Mouse (Mus musculus) liver, postnatal 0 days (tissue): Measurements from ENCODE around the gene Snx18. TPM values are rescaled to one million over a fixed set of nuclear protein-coding genes. Genes with fewer than 3 reads are reported as not detected.
A peak's percentile ranks its signal among the peaks of the same experiment; 100 is the strongest.

ENCODE experiments used
- ATAC-seq: fragments of 200-750 bp; cut with Nextera tagmentation; 2 replicates; pipeline ENCODE4 v1.8.0; 2017; ENCODE audit warnings: mild to moderate bottlenecking, moderate library complexity
- DNase-seq: peaks from one replicate; pipeline ENCODE4 v3.0.0-alpha.2; 2016
- H3K27ac ChIP-seq: fragments of 300-500 bp; sonication (generic); 2 replicates; pipeline ENCODE4 v1.5.1; 2014; ENCODE audit warnings: antibody characterized with exemption, moderate library complexity, mild to moderate bottlenecking, low read depth
- H3K27me3 ChIP-seq: fragments of 300-500 bp; sonication (generic); 2 replicates; pipeline ENCODE4 v1.6.1; 2014; ENCODE audit warnings: low read length, control low read depth, mixed read lengths; ENCODE audit not compliant: insufficient read depth
- H3K36me3 ChIP-seq: fragments of 300-500 bp; sonication (generic); replicated peaks from 2 replicates; pipeline ENCODE4 v1.6.1; 2014; ENCODE audit warnings: mild to moderate bottlenecking, control low read depth, low read length, moderate library complexity, mixed read lengths; ENCODE audit not compliant: insufficient read depth
- H3K4me1 ChIP-seq: fragments of 300-500 bp; sonication (generic); 2 replicates; pipeline ENCODE4 v1.6.1; 2014; ENCODE audit warnings: antibody characterized with exemption, mild to moderate bottlenecking, control low read depth; ENCODE audit not compliant: insufficient read depth
- H3K4me2 ChIP-seq: fragments of 300-500 bp; sonication (generic); 2 replicates; pipeline ENCODE4 v1.6.1; 2014; ENCODE audit warnings: low read depth, mild to moderate bottlenecking, low read length, moderate library complexity, mixed read lengths
- H3K4me3 ChIP-seq: fragments of 300-500 bp; sonication (generic); 2 replicates; pipeline ENCODE4 v1.5.1; 2014; ENCODE audit warnings: low read depth, low read length
- H3K9ac ChIP-seq: fragments of 300-500 bp; sonication (generic); replicated peaks from 2 replicates; pipeline ENCODE4 v1.6.1; 2014; ENCODE audit warnings: mild to moderate bottlenecking, moderate library complexity
- H3K9me3 ChIP-seq: fragments of 300-500 bp; sonication (generic); 2 replicates; pipeline ENCODE4 v1.6.1; 2016; ENCODE audit warnings: mild to moderate bottlenecking, control low read depth, low read length, mixed read lengths
- CTCF ChIP-seq: sonication (generic); IDR thresholded peaks from 2 replicates; pipeline ENCODE4 v1.5.1; 2016; ENCODE audit warnings: antibody characterized with exemption, low read depth
- EP300 ChIP-seq: IDR thresholded peaks from 2 replicates; pipeline ENCODE4 v1.6.1; 2016; ENCODE audit warnings: antibody characterized with exemption, low read depth, mild to moderate bottlenecking
- WGBS: fragments of 180-500 bp; shearing (Covaris S2); extraction: QIAGEN DNeasy Blood & Tissue Kit; methylation state at CpG from one replicate; pipeline ENCODE4 v1.1.7; 2014; ENCODE audit not compliant: insufficient replicate concordance; 5-methylcytosine and 5-hydroxymethylcytosine counted together
- polyA plus RNA-seq: library from polyadenylated mRNA; unstranded; fragments of >200 nt; fragmentation: Nextera tagmentation; extraction: Ambion mirVana; gene quantifications from 2 replicates; pipeline ENCODE4 v1.2.1, GENCODE M21; 2015

The Snx18 gene
- polyA plus RNA-seq, 1 experiment from 2014 or later, result 5.7 TPM

DNA sequence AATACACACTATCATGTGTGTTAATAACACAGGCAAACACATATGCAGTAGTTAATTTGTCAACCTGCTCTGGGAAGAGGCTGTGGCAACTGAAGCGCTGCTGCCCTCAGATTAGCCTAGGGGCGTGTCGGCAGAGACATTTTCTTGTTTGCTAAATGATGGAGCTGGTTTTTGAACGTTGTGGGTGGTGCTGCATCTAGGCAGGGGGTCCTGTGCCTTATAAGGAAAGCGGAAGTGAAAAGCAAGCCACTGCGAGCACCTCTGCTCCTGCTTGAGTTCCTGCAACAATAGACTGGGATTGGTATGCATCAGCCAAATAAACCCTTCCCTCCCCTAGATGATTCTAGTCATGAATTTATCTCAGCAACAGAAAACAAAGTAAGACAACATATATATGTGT is 14.1 kb upstream of the Snx18 start:
- Histone ChIP-seq H3K36me3 (no peaks in the 10 kb centered on the region), H3K27ac (no peak overlapping the region), H3K4me3 (no peak overlapping the region), H3K9ac (no peak overlapping the region), H3K9me3 (no peaks in the 10 kb centered on the region), H3K27me3 (no peaks in the 10 kb centered on the region), H3K4me1 (0 out of 2 replicates have a peak, but pooled peaks cover 8% of the 10 kb centered on the region), H3K4me2 (no peak overlapping the region)
- ATAC-seq (no peak), DNase-seq (no peak)
- WGBS, result 46% methylated on average over 6 of the region's 6 CpGs
- TF ChIP-seq CTCF, result no peak
- TF ChIP-seq EP300, result no peak

DNA sequence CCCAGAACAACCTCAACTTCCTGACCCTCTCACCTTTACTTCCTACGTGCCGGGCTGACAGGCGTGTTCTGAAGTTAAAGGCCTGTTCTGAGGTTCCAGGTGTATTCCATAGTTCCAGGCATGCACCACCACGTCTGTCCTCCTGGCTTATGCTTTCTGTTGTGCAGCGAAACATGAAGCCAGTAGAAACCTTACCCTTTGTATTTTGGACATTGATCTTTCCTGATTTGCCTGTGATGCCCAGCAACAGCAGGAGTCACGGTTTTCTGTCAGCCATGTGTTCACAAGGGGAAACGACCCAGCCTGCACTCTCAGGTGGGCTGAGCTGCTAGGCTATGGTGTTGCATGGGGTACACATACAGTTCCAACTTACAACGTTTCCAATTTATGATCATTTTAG is 9.2 kb upstream of the Snx18 start:
- H3K27ac ChIP-seq, result no peak overlapping the region
- no peak overlapping the region for H3K9ac ChIP-seq
- no peak overlapping the region for H3K4me3 ChIP-seq
- no peak overlapping the region for H3K4me2 ChIP-seq
- H3K36me3 ChIP-seq, result no peaks in the 10 kb centered on the region
- no peaks in the 10 kb centered on the region for H3K9me3 ChIP-seq
- TF ChIP-seq EP300, result no peak
- no peak for TF ChIP-seq CTCF
- DNase-seq (no peak), ATAC-seq (no peak)
- H3K27me3 ChIP-seq, result no peaks in the 10 kb centered on the region
- 62% methylated on average over 8 of the region's 8 CpGs for WGBS
- H3K4me1 ChIP-seq, result no peaks in the 10 kb centered on the region

DNA sequence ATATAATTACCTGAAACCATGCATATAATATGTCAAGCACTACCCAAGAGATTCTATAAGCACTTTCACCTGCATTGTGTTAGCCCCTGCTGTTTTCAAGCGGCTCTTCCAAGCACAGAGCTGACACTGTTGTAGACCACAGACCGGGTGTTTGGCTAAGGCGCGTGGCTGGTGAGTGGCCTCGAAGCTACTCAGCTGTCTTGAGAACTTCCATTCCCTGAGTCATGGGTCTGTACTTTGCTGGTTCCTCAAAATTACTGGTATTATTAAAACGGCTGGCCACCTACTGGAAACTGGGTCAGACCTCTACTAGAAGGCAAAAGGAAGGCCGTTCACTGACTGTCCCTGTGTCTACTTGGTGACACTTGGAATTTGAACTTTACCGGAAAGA is 4.5 kb upstream of the Snx18 start:
- 47% methylated on average over 8 of the region's 8 CpGs for WGBS
- Histone ChIP-seq H3K9ac (no peak overlapping the region), H3K27me3 (no peaks in the 10 kb centered on the region), H3K36me3 (no peaks in the 10 kb centered on the region), H3K4me2 (no peak overlapping the region), H3K9me3 (no peaks in the 10 kb centered on the region), H3K4me3 (no peak overlapping the region), H3K27ac (no peak overlapping the region), H3K4me1 (peaks cover under 1% of the 10 kb centered on the region; the same call in 1 of the 2 replicates)
- no peak for ATAC-seq
- TF ChIP-seq CTCF, result no peak
- no peak for TF ChIP-seq EP300
- no peak for DNase-seq

DNA sequence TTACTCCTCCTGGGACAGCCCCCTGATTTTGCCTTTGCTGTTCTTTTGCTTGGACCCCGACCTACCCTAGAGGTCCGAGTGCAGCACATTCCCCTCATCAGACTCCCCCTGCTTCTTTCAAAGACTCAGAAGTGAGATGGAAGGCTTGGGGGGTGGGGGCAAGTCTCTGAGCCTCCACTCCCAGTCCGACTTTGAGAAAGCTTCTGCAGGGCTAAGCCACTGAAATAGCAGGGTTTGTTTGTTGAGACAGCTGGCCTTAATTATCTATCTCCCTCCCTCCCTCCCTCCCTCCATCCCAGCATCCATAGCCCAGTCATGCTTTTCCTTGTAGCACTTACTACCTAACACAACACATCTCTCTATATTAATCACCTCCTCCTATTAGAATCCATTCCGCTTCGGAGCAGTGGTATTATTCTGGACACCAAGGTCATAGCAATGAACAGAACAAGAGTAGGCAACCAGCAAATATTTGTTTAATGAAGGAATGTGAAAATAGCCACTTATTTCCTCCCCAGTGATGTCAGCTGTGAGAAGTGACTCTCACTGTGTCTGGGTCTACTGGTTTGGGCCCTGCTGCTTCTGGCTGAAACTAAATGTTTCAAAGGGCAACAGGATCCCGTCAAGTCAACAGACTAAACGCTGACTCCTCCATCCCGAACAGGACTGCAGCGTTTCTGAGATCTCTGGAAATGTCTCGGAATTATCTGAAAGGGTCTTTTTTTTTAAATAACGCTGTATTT is 3.9 kb upstream of the Snx18 start:
- H3K4me2 ChIP-seq, result no peak overlapping the region
- DNase-seq (no peak), ATAC-seq (no peak)
- H3K36me3 ChIP-seq, result no peaks in the 10 kb centered on the region
- 63% methylated on average over 11 of the region's 11 CpGs for WGBS
- H3K27ac ChIP-seq, result no peak overlapping the region
- H3K9ac ChIP-seq, result no peak overlapping the region
- H3K4me3 ChIP-seq, result no peak overlapping the region
- H3K4me1 ChIP-seq, result peaks cover 6% of the 10 kb centered on the region
- no peaks in the 10 kb centered on the region for H3K9me3 ChIP-seq
- TF ChIP-seq EP300 (no peak), CTCF (no peak)
- H3K27me3 ChIP-seq, result no peaks in the 10 kb centered on the region

DNA sequence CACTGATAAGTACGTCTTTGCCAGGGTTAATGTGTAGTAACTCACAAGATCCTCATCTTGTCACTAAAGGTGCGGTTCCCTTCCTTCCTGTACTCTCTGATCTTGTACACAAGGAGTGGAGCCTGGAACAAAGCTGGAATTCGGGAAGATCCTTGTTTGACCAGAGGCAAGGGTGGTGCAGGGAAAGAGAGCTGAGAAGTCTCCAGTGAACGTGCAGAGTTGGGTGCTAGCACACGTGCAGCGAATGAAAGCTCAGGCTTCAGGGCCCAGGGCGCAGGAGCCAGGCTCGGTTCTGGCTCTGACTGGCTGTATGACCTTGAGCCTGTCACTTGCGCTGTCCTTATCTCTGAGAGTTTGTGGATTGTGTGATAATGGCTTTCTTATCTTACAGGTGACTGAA is 639 bp upstream of the Snx18 start:
- TF ChIP-seq EP300, result no peak
- TF ChIP-seq CTCF, result no peak
- DNase-seq (no peak), ATAC-seq (no peak)
- no peaks in the 10 kb centered on the region; the same call in 1 of the 2 replicates for H3K36me3 ChIP-seq
- H3K4me1 ChIP-seq, result peaks cover 22% of the 10 kb centered on the region
- WGBS, result 60% methylated on average over 9 of the region's 9 CpGs
- no peak overlapping the region for H3K27ac ChIP-seq
- H3K27me3 ChIP-seq, result no peaks in the 10 kb centered on the region
- no peak overlapping the region for H3K9ac ChIP-seq
- H3K4me2 ChIP-seq, result no peak overlapping the region
- no peak overlapping the region for H3K4me3 ChIP-seq
- no peaks in the 10 kb centered on the region for H3K9me3 ChIP-seq

DNA sequence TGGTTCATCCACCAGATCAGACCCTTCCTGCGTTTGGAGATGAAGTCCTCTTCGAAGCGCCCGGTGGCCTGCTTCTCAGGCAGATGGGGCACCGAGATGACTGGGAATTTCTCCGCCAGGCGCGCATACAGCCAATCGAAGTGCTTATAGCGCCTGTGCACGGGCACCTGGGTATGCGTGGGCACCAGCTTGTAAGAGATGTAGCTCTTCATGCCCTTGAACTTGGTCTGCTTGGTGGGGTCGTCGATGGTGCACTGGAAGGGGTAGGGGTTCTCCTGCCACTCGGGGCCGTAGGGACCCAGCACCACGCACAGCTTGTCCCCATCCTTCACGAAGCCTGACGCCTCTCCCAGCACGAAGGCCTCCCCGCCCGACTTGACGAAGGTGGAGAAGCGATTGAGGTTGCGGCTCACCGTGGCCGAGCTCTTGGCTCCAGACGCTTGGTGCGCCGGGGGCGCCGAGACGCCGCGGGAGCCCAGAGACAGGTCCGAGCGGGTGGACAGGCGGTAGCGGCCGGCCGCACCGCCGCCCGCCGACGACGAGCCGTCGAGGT is 950 bp downstream of the Snx18 start:
- Histone ChIP-seq H3K4me3 (peak overlapping the region; percentile 68), H3K9ac (peak overlapping the region; percentile 87), H3K9me3 (no peaks in the 10 kb centered on the region), H3K4me1 (peaks cover 35% of the 10 kb centered on the region), H3K36me3 (peaks cover 3% of the 10 kb centered on the region; the same call in 1 of the 2 replicates), H3K27me3 (no peaks in the 10 kb centered on the region), H3K27ac (peak overlapping the region; percentile 91), H3K4me2 (peak overlapping the region; percentile 83)
- WGBS, result 13% methylated on average over 48 of the region's 49 CpGs
- no peak for ATAC-seq
- peak; percentile 44 for DNase-seq
- TF ChIP-seq CTCF, result no peak
- no peak for TF ChIP-seq EP300
